Mouse (Mus musculus) brown adipose tissue, adult 24 weeks (tissue): ENCODE data around the gene Pdcd1lg2. TPM values are rescaled to one million over a fixed set of nuclear protein-coding genes. Genes with fewer than 3 reads are reported as not detected.
A peak's percentile ranks its signal among the peaks of the same experiment; 100 is the strongest.
"Not testable (repeated sequence)": the region's sequence is repeated elsewhere in the genome, so short reads cannot be mapped to it uniquely, and the experiment has no call there.

ENCODE experiments used
- H3K27ac ChIP-seq: fragments of 200-500 bp; replicated peaks from 2 replicates; pipeline ENCODE4 v1.5.1; 2012; ENCODE audit warnings: low read depth, mild to moderate bottlenecking, low read length
- H3K4me1 ChIP-seq: fragments of 200-500 bp; 2 replicates; pipeline ENCODE4 v1.6.1; 2012; ENCODE audit warnings: low read length, mixed read lengths; ENCODE audit not compliant: control insufficient read depth, insufficient read depth, insufficient read length
- H3K4me3 ChIP-seq: fragments of 200-500 bp; 2 replicates; pipeline ENCODE4 v1.5.1; 2012; ENCODE audit warnings: low read depth, mild to moderate bottlenecking, low read length, moderate library complexity; ENCODE audit not compliant: insufficient read depth
- polyA plus RNA-seq: library from polyadenylated mRNA; stranded (reverse); fragments of >200 nt; gene quantifications from 2 replicates; pipeline ENCODE4 v1.2.4, GENCODE M21; 2012; ENCODE audit not compliant: missing spikeins, insufficient read depth, insufficient read length

Gene Pdcd1lg2
- polyA plus RNA-seq, 1 experiment: not detected

DNA sequence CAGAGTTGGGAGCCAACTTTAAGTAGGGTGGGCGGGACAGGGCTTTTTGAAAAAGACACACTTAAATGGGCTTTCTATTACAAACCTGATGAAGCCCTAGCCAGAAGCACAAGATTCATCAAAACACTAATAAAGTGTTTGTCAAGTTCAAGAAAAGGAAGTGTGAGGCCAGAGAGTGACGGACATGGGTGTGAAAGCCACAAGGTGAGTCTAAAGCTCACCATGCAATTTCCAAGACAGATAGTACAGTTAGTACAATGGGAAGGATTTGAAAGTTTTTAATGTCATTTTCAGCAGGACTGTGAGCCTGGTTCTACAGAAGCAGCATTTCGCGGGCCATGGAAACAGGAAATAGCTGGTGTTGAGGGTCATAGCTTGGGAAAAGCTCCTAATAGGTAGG is 10.9 kb upstream of the Pdcd1lg2 start:
- Histone ChIP-seq H3K4me3 (no peak overlapping the region), H3K27ac (no peak overlapping the region), H3K4me1 (0 out of 2 replicates have a peak, but pooled peaks cover 3% of the 10 kb centered on the region)

DNA sequence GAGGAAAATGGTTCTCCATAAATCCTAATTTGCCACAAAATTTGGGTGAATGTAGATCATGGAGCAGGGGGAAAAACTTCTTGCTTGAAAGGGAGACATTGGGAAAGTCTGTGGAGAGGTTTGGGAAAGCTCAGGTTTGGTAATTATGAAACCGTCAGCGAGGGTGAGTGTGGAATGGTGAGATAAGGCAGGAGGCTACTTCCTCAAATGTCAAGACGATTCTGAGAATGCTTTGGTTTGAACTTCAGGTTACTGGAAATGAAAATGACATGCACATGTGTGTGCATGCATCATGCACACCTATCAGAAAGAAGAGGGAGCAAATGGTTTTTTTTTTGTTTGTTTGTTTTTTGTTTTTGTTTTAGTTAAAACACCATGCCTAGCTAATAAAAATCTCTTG is 10.3 kb upstream of the Pdcd1lg2 start:
- Histone ChIP-seq H3K4me1 (no peaks in the 10 kb centered on the region), H3K4me3 (no peak overlapping the region), H3K27ac (no peak overlapping the region)

DNA sequence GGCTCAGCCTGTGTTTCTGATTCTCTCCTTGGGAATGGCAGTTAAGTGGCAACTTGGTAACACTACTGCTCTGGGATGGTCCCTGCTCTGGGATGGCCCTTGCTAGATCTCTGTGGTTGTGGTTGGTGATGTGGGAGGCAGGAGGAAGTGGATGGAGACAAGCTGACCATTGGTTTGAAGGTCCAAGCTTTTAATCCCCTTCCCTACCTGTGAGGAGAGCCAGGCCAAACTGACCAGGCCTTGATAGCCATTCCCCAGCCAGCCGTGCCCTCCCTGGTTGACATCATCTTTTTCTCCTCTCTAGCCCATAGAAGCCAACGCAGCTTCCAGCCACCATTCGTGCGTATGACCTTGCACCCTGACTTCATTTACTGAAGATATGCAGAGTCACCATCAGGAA is 8.1 kb upstream of the Pdcd1lg2 start:
- Histone ChIP-seq H3K27ac (no peak overlapping the region), H3K4me3 (no peak overlapping the region), H3K4me1 (no peaks in the 10 kb centered on the region)

DNA sequence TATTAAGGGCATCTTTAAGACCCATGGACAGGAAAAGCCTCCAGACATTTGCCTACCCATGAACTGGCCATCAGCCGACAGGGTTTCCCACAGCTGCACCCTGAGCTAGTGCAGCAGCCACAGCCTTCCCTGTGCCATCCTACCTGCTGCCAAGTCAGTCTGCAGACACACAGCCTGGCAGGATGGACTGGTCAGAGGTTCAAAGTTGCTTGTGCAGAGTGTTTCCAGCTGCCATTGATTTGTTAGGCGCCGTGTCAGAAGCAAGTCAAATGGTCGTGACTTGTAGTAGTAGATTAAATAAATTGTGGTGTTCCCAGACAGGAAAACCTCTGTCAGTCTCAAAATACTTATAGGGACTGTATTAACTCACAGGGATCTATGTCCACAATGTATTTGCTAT is 7.5 kb upstream of the Pdcd1lg2 start:
- H3K27ac ChIP-seq: no peak overlapping the region
- no peak overlapping the region for H3K4me3 ChIP-seq
- no peaks in the 10 kb centered on the region for H3K4me1 ChIP-seq

DNA sequence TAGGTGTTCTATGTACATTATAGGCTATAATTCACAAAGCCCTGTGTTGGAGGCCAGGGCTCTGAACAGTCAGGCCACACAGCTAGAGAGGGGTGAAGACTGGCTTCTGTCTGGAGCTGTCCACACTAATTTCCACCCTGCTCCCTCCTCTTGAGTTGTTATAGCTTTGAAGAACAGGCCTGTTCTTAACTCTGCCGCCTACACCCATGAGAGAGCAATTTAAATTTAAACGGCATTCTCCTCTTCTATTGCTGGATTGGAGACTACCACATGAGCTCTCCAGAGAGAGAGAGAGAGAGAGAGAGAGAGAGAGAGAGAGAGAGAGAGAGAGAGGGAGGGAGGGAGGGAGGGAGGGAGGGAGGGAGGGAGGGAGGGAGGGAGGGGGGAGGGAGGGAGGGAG is 5.3 kb upstream of the Pdcd1lg2 start:
- Histone ChIP-seq H3K27ac (no peak overlapping the region), H3K4me3 (no peak overlapping the region), H3K4me1 (no peaks in the 10 kb centered on the region)

DNA sequence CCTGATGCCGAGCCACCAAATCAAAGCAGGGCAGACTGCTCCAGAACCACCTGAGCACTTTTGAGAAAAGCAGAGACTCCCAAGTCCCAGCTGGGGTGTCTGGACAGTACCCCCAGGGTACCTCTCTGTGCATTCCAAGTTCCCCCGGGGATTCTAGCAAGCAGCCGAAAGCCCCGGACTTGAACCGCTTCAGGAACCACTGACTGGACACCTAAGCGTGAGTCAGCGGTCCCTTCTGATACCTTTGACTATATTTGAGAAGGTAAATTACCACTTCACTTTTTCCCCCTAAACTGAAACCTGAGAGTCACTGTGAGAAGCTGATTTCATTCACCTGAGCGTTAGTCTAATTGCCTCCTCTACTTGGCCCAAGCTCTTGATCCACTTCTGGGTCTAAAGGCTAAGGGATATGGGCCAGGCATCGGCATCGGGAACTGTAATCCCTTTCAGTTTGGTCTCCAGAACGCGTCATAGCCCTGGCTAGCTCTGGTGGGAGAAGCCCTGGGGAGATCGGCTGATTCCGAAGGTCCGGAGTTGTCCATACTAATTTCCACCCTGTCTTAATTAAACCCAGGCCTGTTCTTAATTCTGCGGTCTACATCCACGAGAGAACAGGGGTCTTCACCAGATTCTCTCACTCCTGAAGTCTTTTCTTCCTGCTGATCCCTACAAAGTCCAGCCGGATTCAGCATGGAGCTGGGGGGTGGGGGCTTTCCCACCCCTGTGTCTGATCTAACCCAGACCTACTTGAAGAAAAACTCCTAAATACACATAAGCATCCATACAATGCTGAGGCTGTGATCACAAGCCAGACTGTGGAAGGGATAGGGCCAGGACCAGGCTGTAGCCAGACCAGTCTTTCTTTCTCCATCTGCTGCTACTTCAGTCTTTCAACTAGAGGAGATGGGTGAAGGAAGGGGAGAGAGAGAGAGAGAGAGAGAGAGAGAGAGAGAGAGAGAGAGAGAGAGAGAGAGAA is 4.4 kb upstream of the Pdcd1lg2 start:
- Histone ChIP-seq H3K27ac (no peak overlapping the region), H3K4me3 (no peak overlapping the region), H3K4me1 (no peaks in the 10 kb centered on the region)

DNA sequence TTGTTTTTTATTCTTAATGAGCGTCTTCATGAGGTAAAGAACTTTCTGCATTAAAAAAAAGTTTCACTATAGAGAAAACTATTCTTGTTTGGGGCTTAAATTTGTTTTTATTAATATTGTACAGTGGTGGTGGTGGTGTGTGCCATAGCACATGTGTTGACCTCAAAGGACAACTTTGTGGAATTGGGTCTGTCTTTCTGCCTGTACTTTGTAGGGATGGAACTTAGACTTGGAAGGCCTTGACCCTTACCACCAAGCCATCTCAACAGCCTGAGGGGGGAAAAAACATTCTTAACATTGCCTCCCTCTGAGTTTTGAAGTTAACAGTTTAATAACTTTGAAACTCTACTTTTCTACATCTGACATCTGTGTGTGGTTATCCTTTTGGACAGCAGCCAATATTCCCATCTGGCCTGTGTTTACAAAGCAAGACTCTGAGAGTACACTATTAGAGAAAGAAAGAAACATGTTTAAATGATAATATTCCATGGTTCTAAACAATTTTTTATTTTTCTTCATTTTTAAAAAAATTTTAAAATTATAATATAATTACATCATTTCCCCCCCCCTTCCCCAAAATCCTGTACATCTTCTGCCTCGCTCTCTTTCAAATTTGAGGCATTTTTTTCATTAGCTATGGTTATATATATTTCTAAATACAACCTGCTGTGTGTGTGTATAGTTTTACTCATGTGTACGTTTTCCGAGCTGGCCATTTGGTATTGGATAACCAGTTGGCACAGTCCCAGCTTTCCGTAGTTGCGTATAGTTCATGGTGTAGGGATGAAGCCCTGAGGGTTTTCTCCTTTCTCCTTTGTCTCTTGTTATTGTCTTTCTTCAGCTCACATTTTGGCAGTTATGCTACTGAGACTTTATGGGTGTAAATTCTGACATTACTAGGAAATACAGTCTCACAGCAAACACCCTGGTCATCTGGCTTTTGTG is 2.0 kb downstream of the Pdcd1lg2 start:
- no peak overlapping the region for H3K27ac ChIP-seq

DNA sequence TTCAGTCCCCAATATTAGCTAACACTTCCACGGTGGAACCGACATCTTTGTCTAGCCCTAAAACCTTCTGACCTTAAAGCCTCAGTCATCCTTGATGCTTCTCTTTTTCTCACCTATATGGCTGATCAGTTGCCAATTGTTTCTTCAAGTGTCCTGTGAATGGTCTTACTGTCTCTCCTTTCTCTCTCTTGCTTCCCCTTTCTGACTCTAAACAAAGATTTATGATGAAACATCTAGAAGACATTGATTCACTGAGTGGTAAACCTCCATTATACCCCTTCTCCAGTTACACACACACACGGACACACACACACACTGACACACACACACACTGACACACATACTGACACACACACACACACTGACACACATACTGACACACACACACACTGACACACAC is 3.8 kb downstream of the Pdcd1lg2 start:
- Histone ChIP-seq H3K4me1 (peaks cover 12% of the 10 kb centered on the region), H3K4me3 (no peak overlapping the region), H3K27ac (no peak overlapping the region)

More for the DNA sequence above, 2.0 kb downstream of the Pdcd1lg2 start:
- H3K4me3 ChIP-seq: no peak overlapping the region
- H3K4me1 ChIP-seq: peaks cover 6% of the 10 kb centered on the region

DNA sequence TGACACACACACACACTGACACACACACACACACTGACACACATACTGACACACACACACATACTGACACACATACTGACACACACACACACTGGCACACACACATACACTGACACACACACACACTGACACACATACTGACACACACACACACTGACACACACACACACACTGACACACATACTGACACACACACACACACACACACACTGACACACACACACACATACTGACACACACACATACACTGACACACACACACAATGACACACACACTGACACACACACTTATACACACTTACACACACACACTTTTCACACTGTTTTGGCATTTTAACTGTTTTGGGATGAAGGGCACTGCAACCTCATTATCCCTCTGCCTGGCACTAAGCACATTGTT is 4.2 kb downstream of the Pdcd1lg2 start:
- H3K4me1 ChIP-seq: peaks cover 12% of the 10 kb centered on the region
- H3K4me3 ChIP-seq, H3K27ac ChIP-seq: not testable (repeated sequence)

DNA sequence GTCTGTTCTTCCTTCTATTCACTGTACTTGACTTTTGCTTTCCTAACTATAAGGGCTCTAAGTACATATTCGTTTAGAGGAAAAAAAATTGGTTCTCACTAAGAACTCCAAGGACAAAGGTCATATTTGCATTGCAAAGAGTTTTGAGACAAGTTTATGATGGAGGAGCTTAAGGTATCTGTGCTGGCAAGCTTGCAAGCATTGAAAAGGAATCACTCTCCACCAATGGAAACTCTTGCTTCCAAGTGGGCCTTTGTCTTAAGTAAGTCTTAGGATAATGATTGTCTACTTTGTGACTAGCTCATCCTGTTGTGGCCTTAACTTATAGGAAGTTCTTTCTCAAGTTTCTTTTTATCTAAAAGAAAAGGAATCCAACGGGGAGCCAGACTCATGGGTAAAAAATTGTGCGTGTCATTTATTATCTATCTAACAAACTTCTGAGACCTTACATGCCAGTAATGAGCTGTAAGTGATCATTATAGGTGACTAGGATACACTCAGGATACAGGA is 5.7 kb downstream of the Pdcd1lg2 start:
- Histone ChIP-seq H3K4me1 (peaks cover 17% of the 10 kb centered on the region), H3K27ac (no peak overlapping the region), H3K4me3 (no peak overlapping the region)

DNA sequence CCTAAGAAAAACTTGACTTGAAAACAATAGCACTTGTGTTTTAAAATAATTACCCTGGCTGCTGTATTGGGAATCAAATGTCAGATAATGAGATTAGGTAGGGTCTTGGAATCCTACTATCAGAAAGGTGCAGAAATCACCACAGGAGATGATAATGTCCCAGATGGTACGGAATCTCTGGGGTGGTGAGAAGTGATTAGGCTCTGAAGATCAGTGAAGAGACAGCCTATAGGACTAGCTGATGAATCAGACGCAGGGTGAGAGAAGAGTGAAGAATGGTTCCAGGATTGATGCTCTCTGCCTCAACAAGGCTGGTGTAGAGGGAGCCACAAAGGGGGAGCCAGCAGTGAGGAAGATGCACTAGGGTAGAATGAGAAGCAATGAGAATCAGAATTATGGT is 6.5 kb downstream of the Pdcd1lg2 start:
- H3K4me1 ChIP-seq: peaks cover 17% of the 10 kb centered on the region
- H3K4me3 ChIP-seq: no peak overlapping the region
- peak overlapping the region; percentile 61 for H3K27ac ChIP-seq

DNA sequence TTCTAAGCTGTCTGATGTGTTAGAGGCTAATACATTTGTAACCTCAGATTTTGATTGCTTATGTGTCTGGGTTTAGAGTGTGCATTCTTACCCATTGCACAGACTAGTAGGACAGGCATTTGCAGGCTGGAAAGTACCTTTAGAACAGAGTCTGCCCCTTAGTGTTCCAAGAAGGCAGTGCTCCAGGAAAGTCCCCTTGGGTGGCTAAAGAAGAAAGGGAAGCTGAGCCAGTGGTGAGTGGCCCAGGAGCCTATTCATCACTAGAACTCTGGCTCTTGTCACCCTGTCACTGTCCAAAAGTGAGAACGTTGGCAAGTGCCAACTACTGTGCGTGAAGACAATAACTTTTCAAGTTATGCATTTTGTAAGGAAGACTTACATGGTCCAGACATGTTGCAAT is 7.2 kb downstream of the Pdcd1lg2 start:
- peaks cover 17% of the 10 kb centered on the region for H3K4me1 ChIP-seq
- no peak overlapping the region for H3K4me3 ChIP-seq
- peak overlapping the region; percentile 14 for H3K27ac ChIP-seq

DNA sequence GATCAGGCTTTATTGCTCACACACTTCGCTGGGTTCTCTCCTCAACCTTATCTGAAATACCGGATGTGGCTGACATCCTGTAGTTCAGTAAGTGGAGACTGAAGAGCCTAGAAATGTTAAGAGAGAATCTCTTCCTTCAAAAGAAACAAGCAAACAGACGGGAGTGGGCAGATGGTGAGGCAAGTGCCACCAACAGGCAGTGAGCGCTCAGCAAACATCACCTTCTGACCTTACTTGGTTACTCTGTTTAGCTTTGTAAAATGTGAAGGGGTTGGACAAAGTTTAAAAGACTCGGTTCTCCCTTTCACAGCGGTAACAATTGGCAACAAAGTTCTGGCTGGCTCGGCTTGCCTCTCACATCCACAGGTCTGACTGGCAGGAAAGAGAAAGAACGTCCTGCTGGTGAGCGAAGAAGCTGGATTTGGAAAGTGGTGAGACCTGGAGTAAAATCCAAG is 8.0 kb downstream of the Pdcd1lg2 start:
- Histone ChIP-seq H3K27ac (peak overlapping the region; percentile 92), H3K4me1 (peaks cover 15% of the 10 kb centered on the region), H3K4me3 (no peak overlapping the region)

DNA sequence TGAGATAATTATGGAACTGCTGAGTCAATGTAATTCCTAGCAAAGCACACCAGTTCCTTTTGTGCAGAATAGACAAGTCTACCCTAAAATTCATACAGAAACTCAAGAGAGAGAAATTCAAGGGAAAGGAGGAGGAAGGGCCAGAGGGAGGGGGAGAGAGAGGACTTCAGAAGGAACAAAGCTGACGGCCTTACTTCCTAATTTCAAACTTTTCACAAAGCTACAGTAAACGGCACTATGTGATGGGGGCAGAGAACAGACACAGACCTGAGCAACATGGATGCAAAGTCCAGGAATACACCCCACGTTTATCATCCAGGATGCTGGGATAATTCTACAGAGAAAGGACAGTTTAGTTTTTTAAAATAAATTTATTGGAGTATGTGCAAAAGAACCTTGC is 8.8 kb downstream of the Pdcd1lg2 start:
- Histone ChIP-seq H3K4me3 (no peak overlapping the region), H3K27ac (peak overlapping the region; percentile 23; the same call in 1 of the 2 replicates), H3K4me1 (peaks cover 15% of the 10 kb centered on the region)

DNA sequence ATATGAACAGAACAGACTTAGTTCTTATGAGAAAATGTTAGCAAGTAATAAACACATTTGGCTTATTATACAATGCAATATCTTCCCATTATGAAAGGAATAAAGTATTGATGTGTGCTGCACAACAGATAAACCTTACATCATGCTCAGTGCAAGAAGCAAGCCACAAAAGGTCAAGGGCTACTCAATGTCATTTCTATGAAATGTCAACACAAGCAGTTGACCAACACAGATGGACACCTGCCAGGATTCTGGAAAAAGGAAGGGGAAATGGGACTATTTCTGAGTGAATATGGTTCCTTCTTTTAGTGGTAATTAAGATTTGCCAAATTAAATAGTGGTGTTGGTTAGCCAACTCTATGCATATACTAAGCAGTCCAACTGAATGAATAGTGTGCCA is 9.2 kb downstream of the Pdcd1lg2 start:
- Histone ChIP-seq H3K4me1 (peaks cover 15% of the 10 kb centered on the region), H3K27ac (no peak overlapping the region), H3K4me3 (no peak overlapping the region)
